Mouse (Mus musculus): ENCODE measurements around the gene Cdc42. TPM values are rescaled to one million over a fixed set of nuclear protein-coding genes. Genes with fewer than 3 reads are reported as not detected.

Gene Cdc42
- polyA plus RNA-seq (2014; fragmentation: Nextera tagmentation; extraction: Ambion mirVana): 632 and 704 TPM in 2 replicates

DNA sequence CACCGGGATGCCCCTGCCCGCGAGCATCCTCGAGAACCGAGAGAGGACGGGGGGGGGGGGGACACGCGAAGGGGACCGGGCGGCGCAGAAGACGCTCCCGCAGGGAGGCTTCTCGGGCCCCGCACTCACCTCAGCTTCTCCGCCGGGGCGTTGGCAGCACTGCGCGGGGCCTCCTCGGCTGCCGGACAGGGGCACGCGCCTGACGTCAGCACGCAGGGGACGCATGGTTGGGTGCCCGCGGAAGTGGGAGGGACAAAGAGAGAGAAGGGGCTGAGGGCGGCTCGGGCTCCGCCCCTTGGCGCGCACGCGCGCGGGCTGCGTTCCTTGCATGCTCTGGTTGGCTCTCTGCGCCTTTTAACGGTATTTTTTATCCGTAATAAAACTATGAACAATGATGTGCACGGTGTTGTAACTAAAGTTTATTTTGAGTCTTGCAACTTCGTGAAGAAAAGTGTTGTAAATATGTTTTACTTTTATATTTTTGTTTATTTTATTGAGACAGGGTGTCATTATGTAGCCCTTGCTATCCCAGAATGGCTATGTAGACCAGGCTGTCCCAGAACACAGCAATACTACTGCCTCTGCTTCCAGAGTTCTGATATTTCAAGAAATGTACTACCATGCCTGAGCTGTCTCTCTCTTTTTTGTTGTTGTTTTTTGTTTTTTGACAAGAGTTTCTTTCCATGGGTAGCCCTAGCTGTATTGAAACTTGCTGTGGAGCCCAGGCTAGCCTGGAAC lies at the start of gene Cdc42:
Cdc42 (minus strand) TSS at position 204 of the 738 bp plus-strand sequence.
- WGBS: under 1% methylated on average over 36 of the region's 44 CpGs
- H3K27me3 ChIP-seq (replicated peaks; ENCODE audit: control insufficient read depth, insufficient read depth, low read length): no peaks in the 10 kb centered on the region
- peak within 1 kb of the TSS; percentile 96 for H3K4me2 ChIP-seq (ENCODE audit: low read length)
- H3K36me3 ChIP-seq (ENCODE audit: control insufficient read depth, insufficient read depth, low read length): no peaks in the 10 kb centered on the region
- peaks cover 24% of the 10 kb centered on the region for H3K4me1 ChIP-seq (replicated peaks; ENCODE audit: control insufficient read depth, insufficient read depth, low read length)
- peak within 1 kb of the TSS; percentile 100 for H3K9ac ChIP-seq (ENCODE audit: low read length)
- H3K27ac ChIP-seq (ENCODE audit: low read depth): peak within 1 kb of the TSS; percentile 97
- DNase-seq (ENCODE audit: low spot score) (peak; percentile 99), ATAC-seq (replicated peaks; ENCODE audit: low FRiP score, low TSS enrichment, low read depth) (peak; percentile 95)
- no peaks in the 10 kb centered on the region for H3K9me3 ChIP-seq (ENCODE audit: control insufficient read depth, low read length)
- peak within 1 kb of the TSS; percentile 67 for H3K4me3 ChIP-seq (ENCODE audit: low read depth, low read length)

GRCm38 (mm10) chr4:137405571-137405970 lies 48.1 kb upstream of the Cdc42 start:
- Histone ChIP-seq H3K9me3 (ENCODE audit: control insufficient read depth, low read length) (no peaks in the 10 kb centered on the region), H3K9ac (ENCODE audit: low read length) (no peak overlapping the region), H3K27ac (ENCODE audit: low read depth) (no peak overlapping the region), H3K4me2 (ENCODE audit: low read length) (no peak overlapping the region), H3K4me1 (replicated peaks; ENCODE audit: control insufficient read depth, insufficient read depth, low read length) (no peaks in the 10 kb centered on the region), H3K27me3 (replicated peaks; ENCODE audit: control insufficient read depth, insufficient read depth, low read length) (no peaks in the 10 kb centered on the region), H3K36me3 (ENCODE audit: control insufficient read depth, insufficient read depth, low read length) (no peaks in the 10 kb centered on the region), H3K4me3 (ENCODE audit: low read depth, low read length) (no peak overlapping the region)
- WGBS: 82% methylated on average over 3 of the region's 3 CpGs
- DNase-seq (ENCODE audit: low spot score) (no peak), ATAC-seq (replicated peaks; ENCODE audit: low FRiP score, low TSS enrichment, low read depth) (no peak)

DNA sequence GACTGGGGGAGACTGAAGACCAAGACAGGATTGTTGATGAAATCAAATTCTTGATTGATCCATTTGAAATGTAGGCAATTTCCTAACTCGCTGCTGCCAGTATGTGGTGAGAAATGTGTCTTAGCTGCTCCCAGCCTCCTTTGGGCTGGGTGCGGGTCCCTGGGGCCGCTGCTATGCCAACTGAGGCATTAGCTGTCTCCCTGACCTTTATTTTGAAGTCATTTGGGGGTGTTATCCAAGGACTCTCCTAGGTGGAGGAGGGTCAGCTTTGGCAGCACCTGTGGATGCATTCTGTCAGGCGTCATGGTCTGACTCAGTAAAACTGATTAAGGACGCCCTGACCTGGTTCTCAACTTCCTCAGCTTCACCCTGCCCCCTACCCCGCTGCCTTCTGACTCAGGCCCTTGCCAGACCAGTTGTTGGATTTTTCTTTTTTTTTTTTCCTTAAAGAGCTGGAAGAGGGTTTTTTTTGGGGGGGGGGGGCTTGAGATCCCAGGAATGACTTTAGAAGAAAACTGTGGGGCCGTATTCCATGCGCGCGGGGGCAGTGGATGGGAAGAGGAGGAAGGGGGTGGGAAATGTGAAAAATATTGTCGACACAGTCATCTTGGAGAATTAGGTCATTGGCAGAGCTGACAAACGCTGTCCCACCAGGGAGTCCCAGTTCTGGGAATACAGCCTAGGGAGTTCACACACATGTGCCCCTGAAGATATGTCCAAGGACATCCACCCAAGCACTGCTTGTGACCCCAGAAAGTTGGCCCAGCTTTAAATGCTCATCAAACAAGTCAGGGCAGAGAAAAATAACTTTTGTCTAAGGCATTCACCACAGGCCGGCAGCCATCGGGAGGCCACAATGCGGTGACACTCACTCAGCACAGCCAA lies 39.4 kb upstream of the Cdc42 start:
- Histone ChIP-seq H3K36me3 (ENCODE audit: control insufficient read depth, insufficient read depth, low read length) (no peaks in the 10 kb centered on the region), H3K4me1 (replicated peaks; ENCODE audit: control insufficient read depth, insufficient read depth, low read length) (no peaks in the 10 kb centered on the region), H3K4me3 (ENCODE audit: low read depth, low read length) (no peak overlapping the region), H3K4me2 (ENCODE audit: low read length) (no peak overlapping the region), H3K27me3 (replicated peaks; ENCODE audit: control insufficient read depth, insufficient read depth, low read length) (no peaks in the 10 kb centered on the region), H3K9me3 (ENCODE audit: control insufficient read depth, low read length) (no peaks in the 10 kb centered on the region), H3K27ac (ENCODE audit: low read depth) (no peak overlapping the region), H3K9ac (ENCODE audit: low read length) (no peak overlapping the region)
- no peak for DNase-seq (ENCODE audit: low spot score)
- ATAC-seq (replicated peaks; ENCODE audit: low FRiP score, low TSS enrichment, low read depth): no peak
- 75% methylated on average over 15 of the region's 15 CpGs for WGBS

DNA sequence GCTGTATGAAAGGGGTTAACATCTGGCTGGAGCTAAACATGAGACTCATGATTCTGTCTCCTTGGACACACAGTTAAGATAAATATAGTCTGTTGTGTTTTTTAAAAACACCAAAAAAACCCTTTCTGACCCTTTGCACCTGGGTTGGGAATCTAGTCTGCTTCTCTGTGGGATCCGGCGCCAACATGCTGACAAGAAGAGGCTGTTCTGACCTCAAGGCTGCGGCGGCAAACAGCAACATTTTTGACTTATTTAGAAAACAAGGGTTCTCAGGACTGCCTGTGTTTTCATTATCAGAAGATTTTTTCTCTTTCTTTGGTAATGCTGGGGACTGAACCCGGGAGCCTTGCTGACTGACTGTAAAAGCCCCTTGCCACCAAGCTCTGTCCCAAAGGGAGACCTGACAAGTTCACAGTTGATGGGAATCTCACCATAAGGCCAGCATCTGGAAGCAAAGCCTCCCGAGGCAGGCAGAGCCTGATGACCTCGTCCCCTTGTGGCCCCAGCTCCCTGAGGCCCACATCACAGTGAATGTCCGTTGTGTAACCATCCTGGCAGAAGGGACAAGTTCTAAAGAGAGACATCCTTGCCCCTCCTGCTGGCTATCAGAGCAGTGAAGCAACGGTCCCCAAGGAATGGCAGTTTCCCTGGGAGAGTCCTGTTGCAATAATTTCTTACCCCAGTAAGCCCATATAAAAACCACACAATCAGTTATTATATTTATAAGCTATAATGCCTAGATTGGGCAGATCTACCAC lies 36.0 kb upstream of the Cdc42 start:
- peaks cover 3% of the 10 kb centered on the region; the same call in 1 of the 2 replicates for H3K4me1 ChIP-seq (replicated peaks; ENCODE audit: control insufficient read depth, insufficient read depth, low read length)
- H3K27me3 ChIP-seq (replicated peaks; ENCODE audit: control insufficient read depth, insufficient read depth, low read length): no peaks in the 10 kb centered on the region
- H3K4me3 ChIP-seq (ENCODE audit: low read depth, low read length): no peak overlapping the region
- H3K36me3 ChIP-seq (ENCODE audit: control insufficient read depth, insufficient read depth, low read length): no peaks in the 10 kb centered on the region
- H3K27ac ChIP-seq (ENCODE audit: low read depth): no peak overlapping the region
- no peak overlapping the region for H3K4me2 ChIP-seq (ENCODE audit: low read length)
- H3K9ac ChIP-seq (ENCODE audit: low read length): no peak overlapping the region
- WGBS: 55% methylated on average over 9 of the region's 9 CpGs
- H3K9me3 ChIP-seq (ENCODE audit: control insufficient read depth, low read length): no peaks in the 10 kb centered on the region
- ATAC-seq (replicated peaks; ENCODE audit: low FRiP score, low TSS enrichment, low read depth) (no peak), DNase-seq (ENCODE audit: low spot score) (no peak)

DNA sequence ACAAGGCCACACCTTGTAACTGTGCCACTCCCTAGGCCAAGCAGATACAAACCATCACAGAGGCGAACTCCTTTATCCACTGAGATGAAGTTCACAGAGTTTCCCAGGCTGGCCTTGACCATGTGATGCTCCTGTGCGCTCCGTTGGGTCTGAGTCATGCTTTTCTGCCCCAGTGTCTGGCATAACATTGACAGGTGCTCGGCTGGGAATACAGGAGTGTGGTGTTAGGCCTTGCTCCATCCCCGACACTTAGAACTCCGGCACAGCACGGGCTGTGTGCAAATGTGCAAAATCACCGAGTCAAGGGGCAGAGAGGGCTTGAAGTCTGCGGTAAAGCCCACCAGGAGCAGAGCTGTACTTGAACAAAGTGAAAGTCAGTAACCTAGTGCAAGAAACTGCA lies 35.4 kb upstream of the Cdc42 start:
- no peak overlapping the region for H3K27ac ChIP-seq (ENCODE audit: low read depth)
- H3K9me3 ChIP-seq (ENCODE audit: control insufficient read depth, low read length): no peaks in the 10 kb centered on the region
- H3K27me3 ChIP-seq (replicated peaks; ENCODE audit: control insufficient read depth, insufficient read depth, low read length): no peaks in the 10 kb centered on the region
- H3K4me2 ChIP-seq (ENCODE audit: low read length): no peak overlapping the region
- no peaks in the 10 kb centered on the region for H3K36me3 ChIP-seq (ENCODE audit: control insufficient read depth, insufficient read depth, low read length)
- H3K4me1 ChIP-seq (replicated peaks; ENCODE audit: control insufficient read depth, insufficient read depth, low read length): peaks cover 3% of the 10 kb centered on the region; the same call in 1 of the 2 replicates
- ATAC-seq (replicated peaks; ENCODE audit: low FRiP score, low TSS enrichment, low read depth) (no peak), DNase-seq (ENCODE audit: low spot score) (no peak)
- 82% methylated on average over 9 of the region's 9 CpGs for WGBS
- no peak overlapping the region for H3K4me3 ChIP-seq (ENCODE audit: low read depth, low read length)
- no peak overlapping the region for H3K9ac ChIP-seq (ENCODE audit: low read length)

DNA sequence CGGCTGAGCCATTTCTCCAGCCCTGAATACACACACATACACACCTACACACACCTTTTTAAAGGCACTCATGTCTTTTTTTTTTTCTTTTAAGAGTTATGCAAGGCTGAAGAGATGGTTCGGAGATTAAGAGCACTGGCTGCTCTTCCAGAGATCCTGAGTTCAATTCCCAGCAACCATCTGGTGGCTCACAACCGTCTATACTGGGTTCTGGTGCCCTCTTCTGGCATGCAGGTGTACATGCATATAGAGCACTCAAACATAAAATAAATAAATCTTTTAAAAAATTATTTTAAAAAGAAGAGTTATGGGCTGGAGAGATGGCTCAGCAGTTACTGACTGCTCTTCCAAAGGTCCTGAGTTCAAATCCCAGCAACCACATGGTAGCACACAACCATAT lies 33.8 kb upstream of the Cdc42 start:
- H3K36me3 ChIP-seq (ENCODE audit: control insufficient read depth, insufficient read depth, low read length): no peaks in the 10 kb centered on the region
- H3K9ac ChIP-seq (ENCODE audit: low read length): no peak overlapping the region
- no peaks in the 10 kb centered on the region for H3K9me3 ChIP-seq (ENCODE audit: control insufficient read depth, low read length)
- ATAC-seq (replicated peaks; ENCODE audit: low FRiP score, low TSS enrichment, low read depth) (no peak), DNase-seq (ENCODE audit: low spot score) (no peak)
- no peaks in the 10 kb centered on the region for H3K27me3 ChIP-seq (replicated peaks; ENCODE audit: control insufficient read depth, insufficient read depth, low read length)
- H3K4me3 ChIP-seq (ENCODE audit: low read depth, low read length): no peak overlapping the region
- H3K4me1 ChIP-seq (replicated peaks; ENCODE audit: control insufficient read depth, insufficient read depth, low read length): peaks cover 9% of the 10 kb centered on the region
- no peak overlapping the region for H3K4me2 ChIP-seq (ENCODE audit: low read length)
- H3K27ac ChIP-seq (ENCODE audit: low read depth): no peak overlapping the region
- WGBS: 83% methylated on average over 3 of the region's 3 CpGs

DNA sequence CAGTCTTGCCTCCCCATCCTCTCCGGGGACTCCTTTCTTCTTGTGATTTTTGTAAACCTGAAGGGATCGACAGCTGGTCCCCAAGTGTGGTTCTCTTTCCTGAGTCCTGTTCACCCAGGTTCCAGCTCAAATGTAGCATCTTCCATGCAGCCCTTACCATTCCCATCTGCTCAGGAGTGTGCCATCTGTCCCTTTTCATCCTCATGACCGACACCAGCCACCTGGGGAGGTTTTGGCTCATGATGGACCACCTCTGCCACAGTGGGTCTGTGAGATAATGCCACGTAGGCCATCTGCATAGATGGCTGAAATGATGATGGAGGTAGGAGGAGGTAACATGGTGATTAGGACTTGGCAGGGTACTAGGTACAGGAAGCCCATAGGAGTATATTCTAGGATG lies 32.7 kb upstream of the Cdc42 start:
- no peak overlapping the region for H3K9ac ChIP-seq (ENCODE audit: low read length)

DNA sequence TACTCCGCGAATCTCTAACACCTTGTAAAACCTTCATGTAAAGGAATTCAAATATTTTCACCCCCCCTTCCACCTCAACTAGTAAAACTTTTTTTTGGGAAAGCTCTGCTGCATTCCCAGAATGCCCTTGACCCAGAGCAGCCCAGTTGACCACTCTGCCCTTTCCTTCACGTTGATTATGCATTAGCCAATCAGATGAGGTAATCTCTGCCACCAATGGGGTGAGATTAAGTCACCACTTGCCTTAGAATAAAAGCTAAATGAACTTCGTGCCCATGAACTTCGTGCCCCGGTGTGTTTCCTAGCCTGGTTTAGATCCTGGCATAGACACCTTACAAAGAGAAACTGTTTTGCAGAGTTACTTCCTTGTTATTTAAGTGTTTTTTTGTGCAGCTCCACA lies 31.5 kb upstream of the Cdc42 start:
- DNase-seq (ENCODE audit: low spot score) (no peak), ATAC-seq (replicated peaks; ENCODE audit: low FRiP score, low TSS enrichment, low read depth) (peak; percentile 20; the same call in 1 of the 2 replicates)
- peaks cover 9% of the 10 kb centered on the region for H3K4me1 ChIP-seq (replicated peaks; ENCODE audit: control insufficient read depth, insufficient read depth, low read length)
- no peaks in the 10 kb centered on the region for H3K36me3 ChIP-seq (ENCODE audit: control insufficient read depth, insufficient read depth, low read length)
- H3K9ac ChIP-seq (ENCODE audit: low read length): peak overlapping the region; percentile 88
- WGBS: 46% methylated on average over 6 of the region's 6 CpGs
- H3K4me2 ChIP-seq (ENCODE audit: low read length): peak overlapping the region; percentile 94
- peak overlapping the region; percentile 95 for H3K4me3 ChIP-seq (ENCODE audit: low read depth, low read length)
- peak overlapping the region; percentile 90; the same call in 1 of the 2 replicates for H3K27ac ChIP-seq (ENCODE audit: low read depth)
- no peaks in the 10 kb centered on the region for H3K27me3 ChIP-seq (replicated peaks; ENCODE audit: control insufficient read depth, insufficient read depth, low read length)
- no peaks in the 10 kb centered on the region for H3K9me3 ChIP-seq (ENCODE audit: control insufficient read depth, low read length)

More for the DNA sequence above, 32.7 kb upstream of the Cdc42 start:
- Histone ChIP-seq H3K27ac (ENCODE audit: low read depth) (no peak overlapping the region), H3K36me3 (ENCODE audit: control insufficient read depth, insufficient read depth, low read length) (no peaks in the 10 kb centered on the region), H3K4me3 (ENCODE audit: low read depth, low read length) (no peak overlapping the region), H3K4me1 (replicated peaks; ENCODE audit: control insufficient read depth, insufficient read depth, low read length) (peaks cover 9% of the 10 kb centered on the region), H3K4me2 (ENCODE audit: low read length) (no peak overlapping the region), H3K27me3 (replicated peaks; ENCODE audit: control insufficient read depth, insufficient read depth, low read length) (no peaks in the 10 kb centered on the region), H3K9me3 (ENCODE audit: control insufficient read depth, low read length) (no peaks in the 10 kb centered on the region)
- DNase-seq (ENCODE audit: low spot score) (no peak), ATAC-seq (replicated peaks; ENCODE audit: low FRiP score, low TSS enrichment, low read depth) (no peak)
- 89% methylated on average over 4 of the region's 4 CpGs for WGBS

Data from intestine, embryonic 14.5 days (tissue).